Mouse (Mus musculus) frontal cortex, postnatal 25 days (tissue): Measurements from ENCODE around the gene Cab39l.
"Not testable (repeated sequence)": the region's sequence is repeated elsewhere in the genome, so short reads cannot be mapped to it uniquely, and the experiment has no call there.

Experiments
- DNase-seq, 2 experiments: peaks; one replicate each; pipeline ENCODE4 v3.0.0; 2022; ENCODE audit warnings: low spot score in 2 of 2

Cab39l gene

GRCm38 (mm10) chr14:59440558-59441471 is at the start of gene Cab39l, which contains the start of gene Setdb2:
Gene Cab39l, plus strand, starts transcription at chr14:59440972.
Gene Setdb2, minus strand, starts transcription at chr14:59440884.
- DNase-seq: peak; percentile 89 to 92

- no peak for DNase-seq
Observed at GRCm38 (mm10) chr14:59395281-59395680, 45.5 kb upstream of the Cab39l start, which contains the start of gene Phf11c. Gene Phf11c, minus strand, starts transcription at chr14:59395381.

- no peak for DNase-seq
Observed at GRCm38 (mm10) chr14:59396999-59397398, 43.8 kb upstream of the Cab39l start.

GRCm38 (mm10) chr14:59414979-59415378 is 25.8 kb upstream of the Cab39l start:
- DNase-seq: not testable (repeated sequence)

GRCm38 (mm10) chr14:59418171-59418570 is 22.6 kb upstream of the Cab39l start:
- no peak for DNase-seq

GRCm38 (mm10) chr14:59422912-59423663 is 17.7 kb upstream of the Cab39l start:
- no peak for DNase-seq

- no peak for DNase-seq
Observed at GRCm38 (mm10) chr14:59430556-59430955, 10.2 kb upstream of the Cab39l start.

GRCm38 (mm10) chr14:59433902-59434301 is 6.9 kb upstream of the Cab39l start:
- DNase-seq: no peak

GRCm38 (mm10) chr14:59435206-59435605 is 5.6 kb upstream of the Cab39l start:
- no peak for DNase-seq

GRCm38 (mm10) chr14:59437398-59437797 is 3.4 kb upstream of the Cab39l start:
- no peak for DNase-seq

GRCm38 (mm10) chr14:59438505-59438904 is 2.3 kb upstream of the Cab39l start:
- no peak for DNase-seq

GRCm38 (mm10) chr14:59440039-59440438 is 733 bp upstream of the Cab39l start:
- no peak for DNase-seq

GRCm38 (mm10) chr14:59441472-59441805 is 667 bp downstream of the Cab39l start:
- DNase-seq: no peak

GRCm38 (mm10) chr14:59445421-59445820 is 4.6 kb downstream of the Cab39l start:
- no peak for DNase-seq

- DNase-seq: no peak
Observed at GRCm38 (mm10) chr14:59447981-59448380, 7.2 kb downstream of the Cab39l start.

GRCm38 (mm10) chr14:59466503-59466902 is 25.7 kb downstream of the Cab39l start:
- no peak for DNase-seq

GRCm38 (mm10) chr14:59467798-59468197 is 27.0 kb downstream of the Cab39l start:
- no peak for DNase-seq

- no peak for DNase-seq
Observed at GRCm38 (mm10) chr14:59470781-59471180, 30.0 kb downstream of the Cab39l start.

GRCm38 (mm10) chr14:59478699-59479098 is 37.9 kb downstream of the Cab39l start:
- DNase-seq: no peak

- DNase-seq: no peak
Observed at GRCm38 (mm10) chr14:59485247-59485810, 44.6 kb downstream of the Cab39l start.

- DNase-seq: no peak
Observed at GRCm38 (mm10) chr14:59492376-59492775, 51.6 kb downstream of the Cab39l start.

- no peak for DNase-seq
Observed at GRCm38 (mm10) chr14:59497928-59498327, 57.2 kb downstream of the Cab39l start.
